Mouse (Mus musculus): ENCODE data around the gene Hyal2. TPM values are rescaled to one million over a fixed set of nuclear protein-coding genes. Genes with fewer than 3 reads are reported as not detected.
A peak's percentile ranks its signal among the peaks of the same experiment; 100 is the strongest.

Hyal2 gene
- polyA plus RNA-seq, 1 experiment from 2014 or later = 87.4 TPM

- Histone ChIP-seq H3K4me1 (ENCODE audit: control insufficient read depth, insufficient read depth, low read length) (peaks cover 16% of the 10 kb centered on the region), H3K27me3 (ENCODE audit: control insufficient read depth, insufficient read depth, low read length) (no peaks in the 10 kb centered on the region), H3K9me3 (replicated peaks; ENCODE audit: control insufficient read depth, low read length) (no peaks in the 10 kb centered on the region), H3K36me3 (ENCODE audit: control insufficient read depth, insufficient read depth) (no peaks in the 10 kb centered on the region), H3K4me2 (ENCODE audit: low read depth, low read length) (no peak overlapping the region), H3K27ac (ENCODE audit: low read length) (no peak overlapping the region), H3K9ac (ENCODE audit: low read length) (no peak overlapping the region), H3K4me3 (ENCODE audit: low read length) (no peak overlapping the region)
- ATAC-seq (replicated peaks; ENCODE audit: extremely low read depth, insufficient read depth, low FRiP score) = no peak
- WGBS = 75% methylated on average over 12 of the region's 12 CpGs
Observed at GRCm38 (mm10) chr9:107600745-107601144, 33.0 kb downstream of the Hyal2 start.

DNA sequence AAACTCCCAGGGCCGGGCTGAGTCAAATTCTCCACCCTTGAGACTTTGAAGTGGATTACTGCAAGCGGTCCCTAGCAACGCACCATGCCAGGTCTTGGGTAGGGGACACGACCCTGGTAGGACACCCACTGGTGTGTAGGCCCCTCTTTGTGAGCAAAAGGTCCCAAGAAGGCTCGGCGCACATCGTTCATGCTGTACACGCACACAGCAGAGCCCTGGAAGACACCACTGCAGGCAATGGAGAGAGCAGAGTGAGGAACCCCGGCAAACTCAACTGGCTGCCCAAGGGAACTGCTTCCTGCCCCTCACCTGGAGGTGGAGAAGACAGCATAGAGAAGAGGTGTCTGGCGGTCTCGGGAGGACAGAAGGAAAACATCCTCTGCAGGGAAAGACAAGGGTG lies 33.5 kb downstream of the Hyal2 start:
- Histone ChIP-seq H3K4me1 (ENCODE audit: control insufficient read depth, insufficient read depth, low read length) (peaks cover 18% of the 10 kb centered on the region), H3K36me3 (ENCODE audit: control insufficient read depth, insufficient read depth) (no peaks in the 10 kb centered on the region), H3K27me3 (ENCODE audit: control insufficient read depth, insufficient read depth, low read length) (no peaks in the 10 kb centered on the region), H3K27ac (ENCODE audit: low read length) (no peak overlapping the region), H3K4me2 (ENCODE audit: low read depth, low read length) (no peak overlapping the region), H3K4me3 (ENCODE audit: low read length) (no peak overlapping the region), H3K9me3 (replicated peaks; ENCODE audit: control insufficient read depth, low read length) (no peaks in the 10 kb centered on the region), H3K9ac (ENCODE audit: low read length) (no peak overlapping the region)
- WGBS = 82% methylated on average over 11 of the region's 11 CpGs
- no peak for ATAC-seq (replicated peaks; ENCODE audit: extremely low read depth, insufficient read depth, low FRiP score)

DNA sequence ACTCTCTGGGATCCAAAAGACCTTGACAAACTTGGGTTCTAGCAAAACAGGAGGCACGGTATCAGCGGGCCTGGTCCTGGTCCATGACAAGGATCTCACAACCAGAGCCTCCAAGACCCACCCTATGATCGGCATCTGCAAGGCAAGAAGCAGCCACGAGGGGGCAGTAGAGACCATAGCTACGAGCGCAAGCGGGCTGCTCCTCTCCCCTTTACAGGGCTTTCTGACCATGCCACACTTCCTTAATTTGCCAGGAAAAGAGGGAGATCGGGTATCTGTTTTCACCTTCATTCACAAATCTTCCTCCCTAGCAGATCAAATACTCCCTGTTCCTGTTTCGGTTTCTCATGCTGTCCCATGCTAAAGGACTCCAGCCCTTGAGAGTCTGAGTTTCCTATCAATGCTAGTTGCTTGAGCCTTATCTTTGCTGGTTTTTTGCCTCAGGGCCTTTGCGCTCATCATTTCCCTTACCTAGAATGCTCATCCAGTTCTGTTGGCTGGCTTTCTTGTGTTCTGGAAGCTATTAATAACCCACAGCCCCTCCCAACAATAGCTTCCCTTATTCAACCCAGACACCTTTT lies 34.4 kb downstream of the Hyal2 start:
- H3K4me2 ChIP-seq (ENCODE audit: low read depth, low read length) = 0 out of 2 replicates have a peak overlapping the region, but pooled peaks have one; percentile 13
- WGBS = 6% methylated on average over 10 of the region's 10 CpGs
- ATAC-seq (replicated peaks; ENCODE audit: extremely low read depth, insufficient read depth, low FRiP score) = peak; percentile 23; the same call in 1 of the 2 replicates
- H3K4me3 ChIP-seq (ENCODE audit: low read length) = no peak overlapping the region
- H3K9me3 ChIP-seq (replicated peaks; ENCODE audit: control insufficient read depth, low read length) = no peaks in the 10 kb centered on the region
- H3K4me1 ChIP-seq (ENCODE audit: control insufficient read depth, insufficient read depth, low read length) = peaks cover 25% of the 10 kb centered on the region
- H3K9ac ChIP-seq (ENCODE audit: low read length) = peak overlapping the region; percentile 38; the same call in 1 of the 2 replicates
- no peaks in the 10 kb centered on the region for H3K27me3 ChIP-seq (ENCODE audit: control insufficient read depth, insufficient read depth, low read length)
- no peaks in the 10 kb centered on the region for H3K36me3 ChIP-seq (ENCODE audit: control insufficient read depth, insufficient read depth)
- peak overlapping the region; percentile 3; the same call in 1 of the 2 replicates for H3K27ac ChIP-seq (ENCODE audit: low read length)

GRCm38 (mm10) chr9:107603251-107603650 lies 35.5 kb downstream of the Hyal2 start:
- no peak for ATAC-seq (replicated peaks; ENCODE audit: extremely low read depth, insufficient read depth, low FRiP score)
- Histone ChIP-seq H3K9me3 (replicated peaks; ENCODE audit: control insufficient read depth, low read length) (no peaks in the 10 kb centered on the region), H3K36me3 (ENCODE audit: control insufficient read depth, insufficient read depth) (no peaks in the 10 kb centered on the region), H3K4me1 (ENCODE audit: control insufficient read depth, insufficient read depth, low read length) (peaks cover 31% of the 10 kb centered on the region), H3K27me3 (ENCODE audit: control insufficient read depth, insufficient read depth, low read length) (no peaks in the 10 kb centered on the region), H3K9ac (ENCODE audit: low read length) (no peak overlapping the region), H3K27ac (ENCODE audit: low read length) (no peak overlapping the region), H3K4me3 (ENCODE audit: low read length) (no peak overlapping the region), H3K4me2 (ENCODE audit: low read depth, low read length) (no peak overlapping the region)
- WGBS = 77% methylated on average over 6 of the region's 6 CpGs

GRCm38 (mm10) chr9:107605041-107605661 lies 37.4 kb downstream of the Hyal2 start:
- H3K27me3 ChIP-seq (ENCODE audit: control insufficient read depth, insufficient read depth, low read length) = no peaks in the 10 kb centered on the region
- peaks cover 44% of the 10 kb centered on the region for H3K4me1 ChIP-seq (ENCODE audit: control insufficient read depth, insufficient read depth, low read length)
- ATAC-seq (replicated peaks; ENCODE audit: extremely low read depth, insufficient read depth, low FRiP score) = no peak
- H3K4me2 ChIP-seq (ENCODE audit: low read depth, low read length) = peak overlapping the region; percentile 33
- no peaks in the 10 kb centered on the region for H3K36me3 ChIP-seq (ENCODE audit: control insufficient read depth, insufficient read depth)
- WGBS = 49% methylated on average over 23 of the region's 23 CpGs
- H3K27ac ChIP-seq (ENCODE audit: low read length) = peak overlapping the region; percentile 36
- no peaks in the 10 kb centered on the region for H3K9me3 ChIP-seq (replicated peaks; ENCODE audit: control insufficient read depth, low read length)
- H3K9ac ChIP-seq (ENCODE audit: low read length) = peak overlapping the region; percentile 60
- H3K4me3 ChIP-seq (ENCODE audit: low read length) = peak overlapping the region; percentile 15; the same call in 1 of the 2 replicates

DNA sequence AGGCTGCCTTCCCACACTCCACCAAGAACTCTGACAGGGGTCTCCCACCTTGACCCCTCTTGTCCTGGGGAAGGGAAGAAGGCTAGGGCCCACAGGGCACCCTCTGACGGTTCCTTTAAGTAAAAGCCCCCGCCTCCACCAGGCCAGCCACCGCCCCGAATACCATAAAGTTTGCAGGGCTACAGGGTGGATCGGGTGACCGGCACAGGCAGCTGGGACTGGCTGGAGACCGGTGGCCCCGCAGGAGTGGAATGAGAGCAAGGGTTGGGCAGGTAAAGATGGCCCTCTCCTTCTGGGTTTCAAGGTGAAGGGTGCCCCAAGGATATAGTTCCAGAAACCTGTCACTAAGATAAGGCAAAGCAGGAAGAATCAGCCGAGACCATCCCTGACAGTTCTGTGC lies 38.8 kb downstream of the Hyal2 start:
- Histone ChIP-seq H3K36me3 (ENCODE audit: control insufficient read depth, insufficient read depth) (no peaks in the 10 kb centered on the region), H3K4me1 (ENCODE audit: control insufficient read depth, insufficient read depth, low read length) (peaks cover 55% of the 10 kb centered on the region), H3K27ac (ENCODE audit: low read length) (peak overlapping the region; percentile 59), H3K9ac (ENCODE audit: low read length) (peak overlapping the region; percentile 66), H3K27me3 (ENCODE audit: control insufficient read depth, insufficient read depth, low read length) (no peaks in the 10 kb centered on the region), H3K4me3 (ENCODE audit: low read length) (peak overlapping the region; percentile 39), H3K4me2 (ENCODE audit: low read depth, low read length) (peak overlapping the region; percentile 60), H3K9me3 (replicated peaks; ENCODE audit: control insufficient read depth, low read length) (no peaks in the 10 kb centered on the region)
- 22% methylated on average over 9 of the region's 9 CpGs for WGBS
- no peak for ATAC-seq (replicated peaks; ENCODE audit: extremely low read depth, insufficient read depth, low FRiP score)

DNA sequence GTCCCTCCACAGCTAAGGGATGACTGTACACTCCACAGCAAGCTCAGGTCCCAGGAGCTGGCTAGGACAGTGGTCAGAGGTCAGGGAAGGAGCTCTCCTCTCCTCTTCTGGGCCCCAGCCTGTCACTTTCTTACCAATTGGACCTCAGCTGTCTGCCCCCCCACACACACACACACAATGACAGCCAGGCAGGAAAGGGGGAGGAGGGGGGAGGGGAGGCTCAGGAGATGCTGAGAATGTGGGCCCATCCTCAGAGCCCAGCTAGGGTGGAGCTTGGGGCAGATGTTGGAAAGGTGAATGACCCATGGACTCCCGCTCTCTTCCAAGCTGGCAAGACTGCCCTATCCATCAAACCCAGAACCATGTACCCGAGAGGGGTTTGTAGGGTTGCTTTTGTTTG lies 39.3 kb downstream of the Hyal2 start:
- peak overlapping the region; percentile 60 for H3K4me2 ChIP-seq (ENCODE audit: low read depth, low read length)
- WGBS = 64% methylated on average over 2 of the region's 2 CpGs
- peak overlapping the region; percentile 75 for H3K27ac ChIP-seq (ENCODE audit: low read length)
- peaks cover 59% of the 10 kb centered on the region for H3K4me1 ChIP-seq (ENCODE audit: control insufficient read depth, insufficient read depth, low read length)
- H3K9ac ChIP-seq (ENCODE audit: low read length) = peak overlapping the region; percentile 66
- peak overlapping the region; percentile 39 for H3K4me3 ChIP-seq (ENCODE audit: low read length)
- no peaks in the 10 kb centered on the region for H3K9me3 ChIP-seq (replicated peaks; ENCODE audit: control insufficient read depth, low read length)
- ATAC-seq (replicated peaks; ENCODE audit: extremely low read depth, insufficient read depth, low FRiP score) = no peak
- H3K36me3 ChIP-seq (ENCODE audit: control insufficient read depth, insufficient read depth) = no peaks in the 10 kb centered on the region
- no peaks in the 10 kb centered on the region for H3K27me3 ChIP-seq (ENCODE audit: control insufficient read depth, insufficient read depth, low read length)

DNA sequence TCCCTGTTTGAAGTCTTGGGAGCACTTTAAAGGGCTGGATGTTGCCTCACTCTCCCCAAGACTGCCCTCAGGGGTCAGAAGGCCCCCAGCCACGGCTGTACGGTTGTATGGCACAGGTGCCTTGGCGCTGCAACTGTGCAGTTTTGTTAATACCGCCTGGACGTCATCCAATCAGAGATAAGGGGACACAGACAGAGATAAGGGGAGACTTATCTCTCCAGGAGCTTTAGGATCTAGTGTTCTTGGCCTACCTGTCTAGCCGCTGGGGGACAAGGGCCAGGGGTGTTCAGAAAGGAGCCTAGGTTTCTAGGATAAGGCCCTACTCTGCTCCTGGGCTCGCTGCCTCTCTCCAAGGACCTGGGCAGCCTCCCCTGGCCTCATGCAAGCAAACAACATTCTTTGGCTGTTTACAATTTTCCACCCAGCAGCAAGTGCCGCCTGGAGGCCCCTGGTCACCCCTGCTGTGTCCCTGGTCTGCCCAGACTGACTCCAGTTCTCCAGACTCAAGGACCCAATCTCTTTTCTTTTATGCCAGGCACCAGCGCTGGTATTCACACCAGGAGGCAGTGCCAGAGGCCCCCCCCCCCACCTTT lies 40.0 kb downstream of the Hyal2 start:
- H3K4me3 ChIP-seq (ENCODE audit: low read length) = peak overlapping the region; percentile 11; the same call in 1 of the 2 replicates
- no peak for ATAC-seq (replicated peaks; ENCODE audit: extremely low read depth, insufficient read depth, low FRiP score)
- 26% methylated on average over 9 of the region's 9 CpGs for WGBS
- peaks cover 58% of the 10 kb centered on the region for H3K4me1 ChIP-seq (ENCODE audit: control insufficient read depth, insufficient read depth, low read length)
- H3K9ac ChIP-seq (ENCODE audit: low read length) = peak overlapping the region; percentile 66
- H3K36me3 ChIP-seq (ENCODE audit: control insufficient read depth, insufficient read depth) = no peaks in the 10 kb centered on the region
- H3K27me3 ChIP-seq (ENCODE audit: control insufficient read depth, insufficient read depth, low read length) = no peaks in the 10 kb centered on the region
- H3K27ac ChIP-seq (ENCODE audit: low read length) = peak overlapping the region; percentile 75
- peak overlapping the region; percentile 60 for H3K4me2 ChIP-seq (ENCODE audit: low read depth, low read length)
- no peaks in the 10 kb centered on the region for H3K9me3 ChIP-seq (replicated peaks; ENCODE audit: control insufficient read depth, low read length)

All from heart, embryonic 16.5 days (tissue).